Mouse (Mus musculus) liver (tissue): ENCODE measurements around the gene Mrgpra9.
"Not testable (repeated sequence)": the region's sequence is repeated elsewhere in the genome, so short reads cannot be mapped to it uniquely, and the experiment has no call there.

Experiments
- DNase-seq: peaks from one replicate; pipeline ENCODE4 v3.0.0-alpha.2; 2020; ENCODE audit warnings: mixed read lengths

Mrgpra9 gene

DNA sequence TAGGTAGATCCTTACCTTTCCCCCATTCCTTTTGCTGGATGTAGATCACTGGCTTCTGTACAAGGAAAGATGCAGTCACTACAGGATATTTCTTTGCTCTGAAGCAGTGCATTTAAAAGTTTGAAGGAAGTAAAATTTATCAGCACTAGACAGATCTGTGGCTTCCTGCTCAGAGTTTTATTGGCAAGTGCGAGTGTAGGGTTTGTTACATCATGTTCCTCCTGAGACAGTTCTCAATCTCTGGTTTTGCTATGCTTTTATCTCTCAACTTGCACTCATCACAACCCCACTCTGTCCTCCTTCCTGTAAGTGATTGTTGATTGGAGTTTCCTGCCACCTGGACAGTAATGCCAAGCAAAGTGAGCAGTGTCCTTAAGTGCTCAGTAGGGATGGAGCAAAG lies at the start of gene Mrgpra9:
Mrgpra9 (minus strand) TSS at position 79 of the 400 bp plus-strand sequence.
- no peak for DNase-seq

DNA sequence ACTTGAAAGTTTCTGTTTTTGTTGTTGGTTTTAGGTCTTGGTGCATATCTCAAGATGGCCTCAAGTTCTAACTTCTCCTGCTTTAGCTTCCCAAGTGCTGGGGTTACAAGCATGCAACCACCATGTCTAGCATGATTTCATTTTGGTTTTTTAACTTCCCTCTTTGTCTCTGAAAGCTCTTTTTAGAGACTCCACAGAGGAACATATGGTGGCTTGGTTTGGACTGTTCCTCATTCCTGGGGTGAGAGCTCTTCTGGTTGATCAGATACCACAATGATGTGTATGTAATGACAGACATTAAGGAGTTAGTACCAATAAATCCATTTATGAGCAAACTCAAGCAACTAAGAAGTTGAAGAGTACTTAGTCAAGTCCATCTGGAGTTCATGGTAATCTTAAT lies 47.0 kb upstream of the Mrgpra9 start:
- not testable (repeated sequence) for DNase-seq

DNA sequence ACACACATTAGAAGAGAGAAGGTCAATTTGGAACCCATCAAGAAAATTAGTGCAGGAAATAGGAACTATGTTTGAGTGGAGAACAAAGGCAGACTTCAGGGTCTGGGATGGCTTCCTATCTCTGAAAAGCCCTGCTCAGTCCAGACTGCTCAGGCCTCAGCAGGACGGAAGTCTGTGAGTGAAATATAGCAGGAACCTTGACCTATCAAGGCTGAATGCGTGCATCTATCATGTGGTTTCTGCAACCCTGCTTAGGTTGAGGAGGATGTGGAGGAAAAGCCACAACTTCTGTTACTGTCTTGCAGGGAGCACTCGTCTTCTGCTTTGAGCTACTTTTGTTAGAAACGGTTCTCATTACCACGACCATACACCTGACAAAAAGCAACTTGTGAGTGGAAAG lies 18.9 kb upstream of the Mrgpra9 start:
- DNase-seq: not testable (repeated sequence)

DNA sequence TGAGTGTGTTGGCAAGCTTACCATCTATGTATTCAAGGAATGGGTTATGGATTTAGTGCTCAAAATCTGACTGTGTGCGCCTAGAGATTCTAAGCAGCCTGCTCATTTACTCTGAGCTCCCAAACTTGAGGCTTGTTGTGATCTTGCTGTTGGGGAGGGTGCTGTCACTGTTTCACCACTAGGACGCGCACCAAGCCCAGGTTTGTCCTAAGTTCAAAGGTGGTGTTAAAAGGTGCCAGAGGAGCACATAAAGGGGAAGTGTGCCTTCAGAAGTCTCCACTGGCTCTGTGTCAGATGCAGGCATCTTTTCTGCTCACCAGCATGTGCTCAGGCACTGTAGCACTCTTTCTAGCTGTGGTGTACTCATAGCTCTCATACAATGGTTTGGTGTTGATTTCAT lies 8.0 kb downstream of the Mrgpra9 start:
- no peak for DNase-seq

DNA sequence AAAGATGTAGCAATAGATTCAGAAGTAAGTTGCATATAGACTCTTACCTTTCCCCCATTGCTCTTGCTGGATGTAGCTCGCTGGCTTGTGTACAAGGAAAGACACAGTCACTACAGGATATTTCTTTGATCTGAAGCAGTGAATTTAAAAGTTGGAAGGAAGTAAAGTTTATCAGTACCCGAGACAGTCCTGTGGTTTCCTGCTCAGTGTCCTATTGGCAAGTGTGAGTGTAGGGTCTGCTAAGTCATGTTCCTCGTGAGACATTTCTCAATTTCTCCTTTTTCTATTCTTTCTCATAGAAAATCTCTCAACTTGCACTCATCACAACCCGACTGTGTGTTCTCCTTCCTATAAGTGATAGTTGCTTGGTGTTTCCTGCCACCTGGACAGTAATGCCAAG lies 47.8 kb downstream of the Mrgpra9 start, which contains the start of gene Mrgpra6:
Mrgpra6 (minus strand) TSS at position 91 of the 400 bp plus-strand sequence.
- no peak for DNase-seq

DNA sequence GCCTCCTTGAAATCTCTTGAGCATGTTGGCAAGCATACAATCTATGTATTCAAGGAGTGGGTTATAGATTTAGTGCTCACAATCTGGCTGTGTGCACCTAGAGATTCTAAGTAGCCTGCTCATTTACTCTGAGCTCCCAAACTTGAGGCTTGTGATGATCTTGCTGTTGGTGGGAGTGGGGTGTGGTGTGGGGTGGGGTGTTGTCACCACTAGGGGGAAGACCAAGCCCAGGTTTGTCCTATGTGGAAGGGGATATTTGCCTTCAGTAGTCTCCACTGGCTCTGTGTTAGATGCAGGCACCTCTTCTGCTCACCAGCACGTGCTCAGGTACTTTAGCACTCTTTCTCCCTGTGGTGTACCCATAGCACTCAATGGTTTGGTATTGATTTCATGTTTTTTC lies 57.4 kb downstream of the Mrgpra9 start:
- DNase-seq: no peak
